Mouse (Mus musculus) kidney, adult 2 months (tissue): ENCODE measurements around the gene Pisd.
"Not testable (repeated sequence)": the region's sequence is repeated elsewhere in the genome, so short reads cannot be mapped to it uniquely, and the experiment has no call there.

Experiments used
- CTCF ChIP-seq: fragments of 200-500 bp; conservative IDR thresholded peaks from 2 replicates; pipeline ENCODE4 v1.5.1; 2011; ENCODE audit warnings: low read depth, mild to moderate bottlenecking, control low read depth, low read length, moderate library complexity, mixed read lengths; ENCODE audit not compliant: insufficient read depth, insufficient read length
- POLR2A ChIP-seq: fragments of 200-500 bp; IDR thresholded peaks from one replicate; pipeline ENCODE4 v1.6.1; 2011; ENCODE audit warnings: low read depth, low read length, control low read depth

GRCm38 (mm10) chr5:32740850-32741249, 44.6 kb downstream of the Pisd start:
- not testable (repeated sequence) for TF ChIP-seq POLR2A, CTCF
